Mouse (Mus musculus) left cerebral cortex, postnatal 36 days (tissue): ENCODE measurements at regions not wholly inside any gene's neighbourhood (a gene's known extent, or its start where the extent isn't known, plus 50 kb on each side); places are given as distances from the start of the nearest gene placed in this dataset.
A peak's percentile ranks its signal among the peaks of the same experiment; 100 is the strongest.

Experiments used
- DNase-seq, 2 experiments: peaks; one replicate each; pipeline ENCODE4 v3.0.0; 2021 to 2022; ENCODE audit warnings: low spot score in 2 of 2, mixed read lengths in 1 of 2
- intact Hi-C: fragments of 180-260 bp; cut with DNase I; formaldehyde crosslinking; loops from one replicate; pipeline ENCODE4 v1.15.1; 2025

- DNase-seq, result no peak
- intact Hi-C loops, result no loop called here
Measured at GRCm38 (mm10) chr4:89509655-89510391, 169.4 kb upstream of the Dmrta1 start.

DNA sequence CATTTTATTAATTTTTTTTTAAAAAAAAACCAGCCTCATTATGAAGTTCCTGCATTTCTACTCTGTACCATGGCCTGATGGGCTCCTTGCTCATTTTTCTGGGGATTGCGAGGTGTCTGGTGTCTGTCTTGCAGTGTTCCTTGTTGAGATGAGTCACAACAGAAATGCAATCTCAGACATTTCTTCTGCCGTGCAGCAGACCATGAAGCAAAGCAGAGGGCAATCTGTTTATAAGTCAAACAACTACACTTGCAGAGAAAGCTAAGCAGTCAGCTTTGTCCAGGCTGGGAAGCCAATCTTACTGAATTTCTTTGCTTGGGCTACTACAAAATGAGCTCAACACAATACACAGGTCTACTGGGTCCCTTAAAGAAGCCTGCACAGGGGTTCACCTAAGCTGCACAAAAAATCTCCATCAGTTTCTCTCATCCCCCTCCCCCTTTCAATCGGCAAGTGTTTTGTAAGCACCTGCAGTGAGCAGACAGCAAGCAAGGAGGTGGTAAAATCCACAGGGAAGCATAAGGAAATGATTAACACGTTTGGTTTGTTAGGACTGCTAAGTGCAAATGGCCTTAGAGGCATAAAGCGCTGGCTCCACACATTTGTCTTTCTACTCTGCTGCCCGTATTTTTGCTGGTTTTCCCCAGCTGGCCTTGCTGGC is 171.0 kb upstream of the Dmrta1 start:
- intact Hi-C loops, result no loop called here
- DNase-seq, result no peak

GRCm38 (mm10) chr4:89505368-89505819 is 173.8 kb upstream of the Dmrta1 start:
- no peak for DNase-seq
- intact Hi-C loops, result no loop called here

- DNase-seq, result no peak
- intact Hi-C loops, result no loop called here
Measured at GRCm38 (mm10) chr4:89500232-89500631, 179.0 kb upstream of the Dmrta1 start.

GRCm38 (mm10) chr4:89490947-89491346 is 180.1 kb upstream of the Cdkn2b start:
- DNase-seq, result no peak
- intact Hi-C loops, result no loop called here

- no peak for DNase-seq
- intact Hi-C loops, result no loop called here
Measured at GRCm38 (mm10) chr4:89487416-89488165, 176.8 kb upstream of the Cdkn2b start.

DNA sequence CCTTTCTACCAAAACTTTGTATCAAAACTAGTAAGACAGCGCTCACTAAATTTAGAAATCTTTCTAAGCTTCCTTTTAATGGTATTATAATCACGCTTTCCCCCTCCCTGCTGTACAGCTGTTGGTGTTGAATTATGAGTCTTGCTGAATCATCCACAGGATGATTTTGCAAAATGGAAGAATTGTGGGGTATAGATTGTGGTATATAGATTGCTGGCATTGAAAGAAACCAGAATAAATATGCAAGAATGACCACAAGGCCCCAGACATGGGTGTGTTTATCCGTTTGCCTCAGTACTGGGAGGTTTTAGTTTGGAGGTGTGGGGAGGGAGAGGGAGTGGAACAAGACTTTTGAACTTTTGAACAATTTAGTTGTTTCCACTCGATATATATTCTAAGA is 176.1 kb upstream of the Cdkn2b start:
- DNase-seq, result no peak

GRCm38 (mm10) chr4:89485981-89486531 is 175.2 kb upstream of the Cdkn2b start:
- DNase-seq, result no peak
- intact Hi-C loops, result no loop called here

More for the DNA sequence above, 176.1 kb upstream of the Cdkn2b start:
- intact Hi-C loops, result no loop called here

- intact Hi-C loops, result no loop called here
- DNase-seq, result no peak
Measured at GRCm38 (mm10) chr4:89478646-89479237, 167.9 kb upstream of the Cdkn2b start.

- no peak for DNase-seq
- intact Hi-C loops, result no loop called here
Measured at GRCm38 (mm10) chr4:89475848-89476247, 165.0 kb upstream of the Cdkn2b start.

GRCm38 (mm10) chr4:89474836-89475541 is 164.2 kb upstream of the Cdkn2b start:
- DNase-seq, result no peak
- intact Hi-C loops, result no loop called here

DNA sequence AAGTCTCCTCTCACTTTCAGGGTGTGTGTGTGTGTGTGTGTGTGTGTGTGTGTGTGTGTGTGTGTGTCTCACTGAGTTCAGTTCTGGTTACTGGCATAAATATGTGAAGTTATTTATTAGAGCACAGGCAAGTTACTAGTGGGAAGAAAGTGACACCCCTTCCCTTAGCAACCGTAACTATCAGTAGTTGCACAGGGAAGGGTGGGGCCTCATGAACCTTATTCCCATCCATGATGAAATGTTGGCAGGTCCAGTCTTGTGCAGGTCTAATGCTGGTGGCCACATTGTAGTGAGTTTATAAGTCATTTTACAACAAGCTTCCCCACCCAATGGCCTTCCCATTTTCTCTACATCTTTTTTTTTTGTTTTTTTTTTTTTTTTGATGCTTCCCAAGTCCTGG is 160.6 kb upstream of the Cdkn2b start:
- DNase-seq, result no peak
- intact Hi-C loops, result no loop called here

- intact Hi-C loops, result no loop called here
- no peak for DNase-seq
Measured at GRCm38 (mm10) chr4:89470756-89471155, 159.9 kb upstream of the Cdkn2b start.

DNA sequence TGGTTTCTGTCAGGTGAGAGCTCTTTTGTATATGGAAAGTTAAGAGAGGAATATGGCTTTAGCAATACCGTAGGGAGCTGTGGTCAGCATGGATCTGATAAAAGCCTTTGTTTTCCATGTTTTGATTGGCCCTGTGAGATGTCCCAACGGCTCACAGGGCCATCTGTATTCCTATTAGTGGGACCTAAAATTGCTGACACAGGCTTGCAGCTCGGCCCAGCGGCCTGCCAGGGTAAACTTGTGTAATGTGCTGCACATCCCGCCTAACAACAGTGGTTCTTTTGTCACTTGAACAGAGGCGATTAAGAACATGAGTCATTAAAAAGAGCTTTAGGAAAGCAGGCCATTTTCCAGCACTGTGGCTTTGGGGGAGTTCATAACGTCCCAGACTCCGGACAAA is 159.0 kb upstream of the Cdkn2b start:
- DNase-seq, result no peak
- intact Hi-C loops, result no loop called here

DNA sequence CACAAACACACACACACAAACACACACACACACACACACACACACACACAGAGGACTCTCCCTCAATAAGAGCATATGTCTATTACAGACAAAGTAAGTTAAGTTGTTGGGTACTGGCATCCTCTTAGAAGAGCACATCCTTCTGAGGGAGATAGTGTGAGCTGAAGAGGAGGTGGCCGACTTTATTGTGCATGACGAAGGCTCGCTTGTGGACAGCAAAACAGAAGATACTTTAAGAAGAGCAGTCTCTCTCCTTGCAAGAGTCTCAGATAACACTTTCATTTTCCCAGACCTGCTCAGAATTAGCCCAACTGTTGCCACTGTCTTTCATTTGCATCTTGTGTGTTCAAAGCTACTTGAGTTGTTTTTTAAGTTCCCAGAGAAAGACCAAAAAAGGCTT is 158.6 kb upstream of the Cdkn2b start:
- intact Hi-C loops, result no loop called here
- no peak for DNase-seq

DNA sequence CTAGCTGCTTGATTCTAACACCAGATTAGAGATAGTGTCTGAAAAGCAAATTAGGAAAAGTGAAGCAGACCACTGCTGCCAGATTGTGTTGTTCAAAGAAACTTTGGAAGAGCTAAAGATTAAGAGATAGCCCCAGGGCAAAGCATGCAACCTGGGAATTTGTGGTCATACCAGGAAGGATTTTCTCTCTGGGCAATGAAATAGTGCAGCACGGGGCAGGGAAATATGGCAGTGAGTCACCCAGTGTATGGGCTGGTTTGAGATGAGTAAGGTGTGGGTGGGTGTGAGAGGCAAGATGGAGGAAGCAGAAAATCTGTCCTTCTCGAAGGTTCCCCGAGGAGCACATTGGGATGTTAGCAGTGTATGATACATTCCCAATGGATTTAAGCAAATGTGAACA is 155.9 kb upstream of the Cdkn2b start:
- intact Hi-C loops, result no loop called here
- DNase-seq, result peak in 1 of 2 experiments; percentile 16

DNA sequence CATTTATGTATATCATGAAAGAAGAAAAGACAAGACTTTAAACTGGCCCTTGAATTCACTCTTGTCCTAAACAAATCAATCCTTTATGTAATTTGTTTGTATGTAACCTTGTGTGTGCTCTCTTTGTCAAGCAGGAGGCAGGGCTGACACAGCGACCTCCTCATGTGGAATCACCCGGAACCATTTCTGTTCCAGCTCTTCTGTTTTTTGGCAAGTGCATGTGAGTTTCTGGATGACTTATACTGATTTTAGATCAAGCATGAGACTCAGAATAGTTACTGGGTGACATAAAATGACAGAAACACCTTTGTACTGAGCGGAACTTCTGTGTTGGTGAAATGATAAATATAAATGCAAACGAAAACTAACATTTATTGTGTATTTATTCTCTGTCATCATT is 152.3 kb upstream of the Cdkn2b start:
- intact Hi-C loops, result no loop called here
- DNase-seq, result no peak

DNA sequence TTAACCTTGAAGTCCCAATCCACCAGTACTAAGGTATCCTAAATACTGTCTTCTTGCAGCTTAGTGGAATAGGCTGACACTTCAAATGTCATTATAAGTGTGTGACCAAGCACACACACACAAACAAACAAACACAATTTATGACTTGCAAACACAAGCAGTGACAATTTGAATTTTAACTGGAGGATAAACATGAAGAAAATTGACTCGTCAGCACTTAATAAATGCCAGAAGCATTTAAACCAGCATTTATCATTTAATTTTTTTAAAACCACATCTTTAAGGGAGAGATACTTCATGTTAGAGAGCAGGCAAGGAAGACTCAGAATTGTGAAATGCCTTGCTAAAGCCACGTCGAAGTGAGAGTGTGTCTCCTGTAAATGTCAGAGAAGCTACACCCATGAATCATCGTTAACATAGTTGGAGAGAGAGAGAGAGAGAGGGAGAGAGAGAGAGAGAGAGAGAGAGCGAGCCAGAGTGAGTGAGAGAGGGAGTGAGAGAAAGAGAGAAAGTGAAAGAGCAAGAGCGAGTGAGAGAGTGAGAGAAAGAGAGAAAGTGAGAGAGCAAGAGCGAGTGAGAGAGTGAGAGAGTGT is 149.4 kb upstream of the Cdkn2b start:
- DNase-seq, result no peak
- intact Hi-C loops, result no loop called here

GRCm38 (mm10) chr4:89459346-89459666 is 148.5 kb upstream of the Cdkn2b start:
- intact Hi-C loops, result no loop called here
- no peak for DNase-seq
